Mouse (Mus musculus): Measurements from ENCODE around the gene Tbx2.

DNA sequence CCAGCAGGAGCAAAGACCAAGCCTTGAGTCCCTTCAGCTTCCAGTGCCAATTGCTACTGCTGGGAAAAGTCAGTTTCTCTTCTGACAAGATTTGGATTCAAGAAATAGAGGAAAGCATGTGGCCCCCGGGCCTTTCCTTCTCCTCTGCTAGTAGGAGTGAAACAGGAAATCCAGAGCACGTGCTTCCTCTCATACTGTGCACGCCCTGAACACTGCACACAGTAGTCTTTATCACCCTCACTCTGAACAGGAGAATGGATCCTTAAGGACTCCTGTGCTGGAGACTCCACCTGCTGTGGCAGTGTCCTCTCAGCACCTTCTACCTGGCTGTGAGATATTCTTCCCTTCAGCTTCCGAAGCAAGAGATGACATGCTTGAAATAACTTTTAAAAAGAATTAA, 21.1 kb upstream of the Tbx2 start:
- TF ChIP-seq CTCF (IDR thresholded peaks at IDR 0.05; ENCODE audit: borderline replicate concordance, insufficient read depth, low read length) (no peak), POLR2A (IDR thresholded peaks at IDR 0.05; ENCODE audit: low read depth, low read length) (no peak)

Measured in embryonic fibroblast, embryonic 13.5 days (primary cell).